Mouse (Mus musculus): ENCODE data around the gene Vwa1. TPM values are rescaled to one million over a fixed set of nuclear protein-coding genes. Genes with fewer than 3 reads are reported as not detected.

Vwa1 gene
- polyA plus RNA-seq (2012): 0.01 TPM in 1 of 2 replicates, not detected in the other

- TF ChIP-seq GATA1 (IDR thresholded peaks at IDR 0.05; ENCODE audit: low read length) (no peak), TAL1 (IDR thresholded peaks at IDR 0.05; ENCODE audit: low read length) (no peak)
- Histone ChIP-seq H3K9me3 (ENCODE audit: control insufficient read depth, low read length) (no peaks in the 10 kb centered on the region), H3K36me3 (ENCODE audit: control insufficient read depth) (no peaks in the 10 kb centered on the region), H3K4me1 (ENCODE audit: control insufficient read depth) (peaks cover 27% of the 10 kb centered on the region), H3K4me3 (replicated peaks) (peak within 1 kb of the TSS; percentile 48), H3K27me3 (ENCODE audit: control insufficient read depth) (peaks cover 70% of the 10 kb centered on the region)
These were observed at the start of gene Vwa1 for GRCm38 (mm10) chr4:155774280-155774754. TSS of gene Vwa1 (minus strand) at chr4:155774698.

- no peaks in the 10 kb centered on the region for H3K9me3 ChIP-seq (ENCODE audit: control insufficient read depth, low read length)
- H3K36me3 ChIP-seq (ENCODE audit: control insufficient read depth): peaks cover 98% of the 10 kb centered on the region
- no peaks in the 10 kb centered on the region for H3K27me3 ChIP-seq (ENCODE audit: control insufficient read depth)
- no peak for TF ChIP-seq TAL1 (IDR thresholded peaks at IDR 0.05; ENCODE audit: low read length)
- no peak for TF ChIP-seq GATA1 (IDR thresholded peaks at IDR 0.05; ENCODE audit: low read length)
- H3K4me3 ChIP-seq (replicated peaks): no peak overlapping the region
- H3K4me1 ChIP-seq (ENCODE audit: control insufficient read depth): peaks cover 7% of the 10 kb centered on the region
These were observed 48.9 kb upstream of the Vwa1 start for GRCm38 (mm10) chr4:155823443-155823842.

- H3K36me3 ChIP-seq (ENCODE audit: control insufficient read depth): peaks cover 99% of the 10 kb centered on the region
- H3K27me3 ChIP-seq (ENCODE audit: control insufficient read depth): no peaks in the 10 kb centered on the region
- no peaks in the 10 kb centered on the region for H3K9me3 ChIP-seq (ENCODE audit: control insufficient read depth, low read length)
- H3K4me3 ChIP-seq (replicated peaks): no peak overlapping the region
- H3K4me1 ChIP-seq (ENCODE audit: control insufficient read depth): peaks cover 7% of the 10 kb centered on the region
- TF ChIP-seq TAL1 (IDR thresholded peaks at IDR 0.05; ENCODE audit: low read length) (no peak), GATA1 (IDR thresholded peaks at IDR 0.05; ENCODE audit: low read length) (no peak)
These were observed 46.5 kb upstream of the Vwa1 start for GRCm38 (mm10) chr4:155821025-155821424.

GRCm38 (mm10) chr4:155817533-155817932 is 43.0 kb upstream of the Vwa1 start:
- Histone ChIP-seq H3K36me3 (ENCODE audit: control insufficient read depth) (peaks cover 94% of the 10 kb centered on the region), H3K4me3 (replicated peaks) (no peak overlapping the region), H3K4me1 (ENCODE audit: control insufficient read depth) (peaks cover 25% of the 10 kb centered on the region), H3K27me3 (ENCODE audit: control insufficient read depth) (no peaks in the 10 kb centered on the region), H3K9me3 (ENCODE audit: control insufficient read depth, low read length) (no peaks in the 10 kb centered on the region)
- no peak for TF ChIP-seq TAL1 (IDR thresholded peaks at IDR 0.05; ENCODE audit: low read length)
- TF ChIP-seq GATA1 (IDR thresholded peaks at IDR 0.05; ENCODE audit: low read length): no peak

GRCm38 (mm10) chr4:155812665-155813181 is 38.2 kb upstream of the Vwa1 start:
- peaks cover 82% of the 10 kb centered on the region for H3K36me3 ChIP-seq (ENCODE audit: control insufficient read depth)
- no peaks in the 10 kb centered on the region for H3K27me3 ChIP-seq (ENCODE audit: control insufficient read depth)
- TF ChIP-seq TAL1 (IDR thresholded peaks at IDR 0.05; ENCODE audit: low read length): no peak
- TF ChIP-seq GATA1 (IDR thresholded peaks at IDR 0.05; ENCODE audit: low read length): no peak
- no peaks in the 10 kb centered on the region for H3K9me3 ChIP-seq (ENCODE audit: control insufficient read depth, low read length)
- H3K4me3 ChIP-seq (replicated peaks): peak overlapping the region; percentile 89
- peaks cover 35% of the 10 kb centered on the region for H3K4me1 ChIP-seq (ENCODE audit: control insufficient read depth)

- Histone ChIP-seq H3K9me3 (ENCODE audit: control insufficient read depth, low read length) (no peaks in the 10 kb centered on the region), H3K4me3 (replicated peaks) (peak within 1 kb of the TSS; percentile 89), H3K4me1 (ENCODE audit: control insufficient read depth) (peaks cover 35% of the 10 kb centered on the region), H3K36me3 (ENCODE audit: control insufficient read depth) (peaks cover 82% of the 10 kb centered on the region), H3K27me3 (ENCODE audit: control insufficient read depth) (no peaks in the 10 kb centered on the region)
- TF ChIP-seq TAL1 (IDR thresholded peaks at IDR 0.05; ENCODE audit: low read length) (no peak), GATA1 (IDR thresholded peaks at IDR 0.05; ENCODE audit: low read length) (no peak)
These were observed 37.6 kb upstream of the Vwa1 start, which contains the start of gene Ccnl2 for GRCm38 (mm10) chr4:155811929-155812664. TSS of gene Ccnl2 (plus strand) at chr4:155812489.

GRCm38 (mm10) chr4:155807841-155808240 is 33.3 kb upstream of the Vwa1 start:
- Histone ChIP-seq H3K4me3 (replicated peaks) (no peak overlapping the region), H3K4me1 (ENCODE audit: control insufficient read depth) (peaks cover 38% of the 10 kb centered on the region), H3K36me3 (ENCODE audit: control insufficient read depth) (peaks cover 69% of the 10 kb centered on the region), H3K9me3 (ENCODE audit: control insufficient read depth, low read length) (no peaks in the 10 kb centered on the region), H3K27me3 (ENCODE audit: control insufficient read depth) (no peaks in the 10 kb centered on the region)
- TF ChIP-seq TAL1 (IDR thresholded peaks at IDR 0.05; ENCODE audit: low read length) (no peak), GATA1 (IDR thresholded peaks at IDR 0.05; ENCODE audit: low read length) (no peak)

GRCm38 (mm10) chr4:155803340-155804041 is 29.0 kb upstream of the Vwa1 start:
- Histone ChIP-seq H3K9me3 (ENCODE audit: control insufficient read depth, low read length) (no peaks in the 10 kb centered on the region), H3K27me3 (ENCODE audit: control insufficient read depth) (peaks cover 9% of the 10 kb centered on the region), H3K4me3 (replicated peaks) (peak overlapping the region; percentile 73), H3K36me3 (ENCODE audit: control insufficient read depth) (peaks cover 40% of the 10 kb centered on the region), H3K4me1 (ENCODE audit: control insufficient read depth) (peaks cover 34% of the 10 kb centered on the region)
- TF ChIP-seq TAL1 (IDR thresholded peaks at IDR 0.05; ENCODE audit: low read length): no peak
- TF ChIP-seq GATA1 (IDR thresholded peaks at IDR 0.05; ENCODE audit: low read length): no peak

Data from erythroblast, embryonic 14.5 days (primary cell).